Mouse (Mus musculus) fibroblast of lung, adult 2 months (primary cell): ENCODE measurements at regions not wholly inside any gene's neighbourhood (a gene's known extent, or its start where the extent isn't known, plus 50 kb on each side); places are given as distances from the start of the nearest gene placed in this dataset.
"Not testable (repeated sequence)": the region's sequence is repeated elsewhere in the genome, so short reads cannot be mapped to it uniquely, and the experiment has no call there.

Source experiments
- DNase-seq: peaks from one replicate; pipeline ENCODE4 v3.0.0-alpha.2; 2011; ENCODE audit warnings: low read depth

DNA sequence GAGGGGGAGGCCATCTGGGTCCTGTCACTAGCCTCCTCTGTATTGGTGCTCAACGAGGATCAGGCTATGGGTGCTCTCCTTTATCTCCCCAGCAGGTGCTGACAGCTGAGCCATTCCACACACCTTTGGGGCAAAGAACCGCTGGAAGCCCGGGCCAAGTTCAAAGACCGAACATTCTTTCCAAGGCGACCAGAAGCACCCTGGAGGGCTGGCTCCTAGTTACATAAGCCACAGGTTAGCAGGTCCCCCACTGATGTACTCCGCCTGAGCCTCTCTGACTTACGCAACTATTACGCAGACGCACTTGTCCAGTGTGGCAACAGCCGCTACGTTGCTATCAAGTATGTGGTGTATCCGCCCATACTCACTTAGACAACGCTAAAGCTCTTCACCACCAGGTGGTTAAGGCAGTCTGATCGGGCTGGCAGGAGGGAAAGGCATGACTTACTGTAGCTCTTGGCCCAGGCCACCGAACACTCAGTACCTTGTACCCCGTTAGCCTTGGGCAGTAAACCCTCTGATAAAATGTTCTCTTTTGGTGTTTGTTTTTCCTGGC, 69.2 kb downstream of the Gm33543 start:
- DNase-seq = peak; percentile 45

DNA sequence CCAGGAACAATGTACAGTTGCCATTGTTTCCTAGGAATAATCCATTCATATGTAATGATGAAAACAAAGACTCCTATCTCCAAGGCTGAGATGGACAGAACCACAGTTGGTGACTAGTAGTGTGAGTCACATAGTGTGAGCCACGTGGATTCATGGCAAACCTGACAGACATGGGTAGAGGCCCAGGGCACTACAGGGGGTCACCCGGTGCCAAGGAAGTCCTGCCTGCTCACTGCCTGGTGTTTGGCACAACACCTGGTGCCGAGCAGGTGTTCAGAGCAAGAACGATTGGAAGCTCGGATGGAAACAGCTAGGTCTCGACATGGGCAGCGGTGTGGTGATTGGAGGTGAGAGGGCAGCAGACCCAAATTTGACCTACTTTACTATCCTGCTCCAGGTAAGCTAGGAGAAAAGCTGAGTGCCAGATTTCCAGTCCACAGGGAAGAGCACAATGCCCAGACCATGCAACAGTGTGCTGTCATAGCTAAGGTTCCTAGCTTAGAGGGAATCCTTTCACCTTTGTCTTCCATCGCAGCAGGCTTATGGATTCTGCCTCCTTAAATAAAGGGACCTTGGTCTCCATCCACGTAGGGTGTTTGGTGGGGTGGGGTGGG, 69.8 kb downstream of the Gm33543 start:
- DNase-seq = no peak

GRCm38 (mm10) chr10:95768974-95769373, 73.8 kb downstream of the Gm33543 start:
- DNase-seq = no peak

- peak; percentile 50 for DNase-seq
Measured at GRCm38 (mm10) chr10:95767526-95768161, 75.1 kb downstream of the Gm33543 start.

- DNase-seq = no peak
Measured at GRCm38 (mm10) chr10:95764129-95764528, 78.6 kb downstream of the Gm33543 start.

DNA sequence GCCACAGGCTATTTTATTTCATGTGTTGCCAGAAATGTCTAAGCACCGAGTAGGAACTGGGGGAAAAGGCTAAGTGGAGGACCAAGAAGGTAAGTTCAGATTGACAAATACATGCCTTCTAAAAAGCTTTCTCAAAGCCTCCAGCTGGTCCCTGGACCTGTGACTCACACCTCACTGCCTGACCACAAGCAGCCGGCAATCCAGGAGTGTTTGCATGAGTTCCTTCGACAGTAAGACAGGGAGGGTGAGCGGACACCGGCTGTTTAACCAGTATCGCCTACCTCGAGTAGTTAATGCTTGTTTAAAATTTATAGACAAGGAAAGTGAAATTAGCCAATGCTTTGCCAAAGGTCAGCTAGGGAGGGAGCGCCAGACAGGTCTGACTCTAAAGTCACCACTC, 80.1 kb downstream of the Gm33543 start:
- DNase-seq = peak; percentile 70

DNA sequence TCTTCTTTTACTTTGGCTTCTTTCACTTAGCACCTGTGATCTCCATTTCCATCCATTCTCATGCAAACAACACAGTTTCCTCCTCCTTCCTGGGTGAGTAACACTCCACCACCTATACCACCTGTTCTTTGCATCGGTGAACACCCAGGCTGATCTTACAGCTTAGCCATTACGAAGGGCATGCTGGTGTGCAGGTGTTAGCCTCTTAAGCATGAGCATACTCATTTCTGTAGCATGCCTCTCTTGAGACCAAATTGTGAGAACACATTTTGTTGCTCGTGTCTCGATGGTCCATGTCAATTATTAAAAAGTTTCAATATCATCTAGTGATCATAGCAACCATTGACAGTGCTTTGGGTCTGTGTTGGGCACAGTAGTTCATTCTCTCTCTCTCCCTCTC, 80.8 kb downstream of the Gm33543 start:
- DNase-seq = no peak

DNA sequence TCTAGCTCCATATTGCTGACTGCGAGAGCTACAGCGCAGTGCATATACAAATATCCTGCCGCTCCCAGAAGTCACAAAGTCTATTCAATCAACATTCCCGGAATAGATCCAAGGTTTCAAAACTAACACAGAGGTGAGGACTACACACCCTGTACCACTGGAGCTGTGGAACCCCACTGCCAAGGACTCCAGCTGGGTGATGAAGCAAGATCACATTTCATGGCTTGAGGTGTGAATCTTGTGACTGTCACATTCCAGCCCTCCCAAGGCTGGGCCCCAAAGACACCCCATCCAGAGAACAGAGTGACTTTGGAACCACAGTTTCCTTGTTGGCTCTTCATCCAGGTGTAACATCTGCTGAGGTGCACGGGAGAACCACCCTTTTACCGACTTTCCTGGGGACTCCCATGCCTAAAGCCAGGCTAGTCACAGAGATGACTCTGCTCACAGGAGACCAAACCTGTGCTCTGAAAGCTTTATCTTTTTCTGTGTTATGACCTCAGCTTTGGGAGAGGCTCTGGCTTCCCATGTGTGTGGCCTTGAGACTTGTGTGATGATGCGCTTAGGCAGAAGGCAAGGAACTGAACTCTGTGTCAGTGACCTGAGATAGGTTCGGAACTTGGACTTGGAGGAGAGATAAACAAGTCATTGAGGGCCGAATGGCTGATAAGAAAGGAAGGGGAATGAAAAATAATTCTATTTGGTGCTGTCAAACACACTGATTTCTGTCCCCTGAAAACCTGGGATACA, 82.4 kb downstream of the Gm33543 start:
- no peak for DNase-seq

DNA sequence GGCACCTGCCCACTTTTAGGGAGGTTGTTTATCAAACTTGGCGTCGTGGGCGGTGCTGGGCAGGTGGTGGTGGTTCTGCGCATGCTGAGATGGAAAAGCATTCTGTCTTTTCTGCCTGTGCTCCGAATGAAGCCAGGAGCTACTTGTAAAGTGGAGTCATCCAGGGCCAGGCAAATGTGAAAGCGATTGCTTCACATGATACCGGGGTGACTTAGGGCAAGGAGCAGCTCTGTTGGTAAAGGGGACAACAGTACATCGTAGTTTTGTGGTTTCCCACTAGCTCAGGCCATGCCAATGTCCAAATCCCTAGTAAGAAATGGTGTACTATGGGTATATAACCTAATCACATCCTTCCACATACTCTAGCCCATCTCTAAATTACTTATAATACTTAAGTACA, 84.5 kb downstream of the Gm33543 start:
- DNase-seq = no peak

GRCm38 (mm10) chr10:95755429-95755828, 82.2 kb upstream of the Anapc15-ps start:
- DNase-seq = no peak

DNA sequence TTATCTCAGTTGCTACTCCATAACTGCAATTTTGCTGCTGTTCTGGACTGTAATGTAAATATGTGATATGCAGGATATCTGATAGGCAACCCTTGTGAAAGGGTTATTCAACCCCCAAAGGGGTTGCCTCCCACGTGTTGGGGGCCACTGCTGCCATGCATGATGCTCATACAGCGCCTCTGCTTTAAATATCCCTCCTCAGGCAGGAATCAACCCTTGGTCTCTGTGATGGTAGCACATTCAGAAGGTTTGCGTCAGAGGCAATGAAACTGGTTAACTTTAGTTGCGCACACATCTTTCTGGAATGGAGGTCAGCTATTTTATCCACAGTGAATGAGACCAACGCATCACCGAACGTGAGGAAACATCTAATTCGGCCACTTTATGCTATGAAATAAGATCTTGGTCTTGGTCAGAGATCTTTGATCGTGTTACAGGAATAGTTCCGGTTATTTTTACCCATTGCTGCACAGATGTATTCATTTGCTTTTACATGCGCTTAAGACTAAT, 80.2 kb upstream of the Anapc15-ps start:
- DNase-seq = no peak

- DNase-seq = no peak
Measured at GRCm38 (mm10) chr10:95748360-95748759, 75.1 kb upstream of the Anapc15-ps start.

- no peak for DNase-seq
Measured at GRCm38 (mm10) chr10:95747939-95748338, 74.7 kb upstream of the Anapc15-ps start.

- no peak for DNase-seq
Measured at GRCm38 (mm10) chr10:95745834-95746620, 72.8 kb upstream of the Anapc15-ps start.

DNA sequence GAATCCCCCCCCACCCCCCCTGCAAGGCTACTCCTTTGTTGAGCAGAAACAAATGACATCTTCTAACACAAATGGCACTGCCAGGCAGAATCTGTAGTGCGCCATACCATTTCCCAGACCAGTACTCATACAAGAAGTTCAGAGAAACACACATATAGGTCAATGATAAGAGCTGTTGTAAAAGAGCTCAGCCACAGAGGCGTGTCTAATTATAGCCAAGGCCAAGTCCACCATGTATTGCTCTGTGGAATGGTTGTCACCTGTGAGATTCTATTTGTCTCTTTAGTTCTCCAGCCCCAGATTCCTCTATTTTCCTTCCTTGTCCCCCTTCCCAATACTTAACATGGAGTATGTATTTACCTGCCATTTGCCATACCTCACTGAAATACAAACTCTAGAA, 72.0 kb upstream of the Anapc15-ps start:
- DNase-seq = no peak

- no peak for DNase-seq
Measured at GRCm38 (mm10) chr10:95743627-95744026, 70.4 kb upstream of the Anapc15-ps start.

DNA sequence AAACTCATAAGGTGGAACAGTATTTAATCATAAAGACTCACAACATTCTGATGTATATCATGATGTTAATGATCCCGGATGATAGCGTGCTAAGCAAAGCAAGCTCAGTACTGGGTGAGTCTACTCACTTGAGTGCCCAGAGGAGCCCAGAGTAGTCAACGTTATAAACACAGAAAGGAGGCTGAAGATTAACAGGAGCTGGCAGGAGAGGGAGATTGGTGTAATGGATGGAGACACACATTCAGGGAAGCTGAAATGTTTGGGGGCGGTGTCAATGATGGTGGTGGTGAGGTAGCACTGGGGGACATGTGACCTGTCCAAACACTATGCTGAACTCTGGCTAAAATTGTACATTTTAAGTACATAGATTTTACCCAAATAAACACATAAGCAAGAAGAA, 66.2 kb upstream of the Anapc15-ps start:
- DNase-seq = no peak

DNA sequence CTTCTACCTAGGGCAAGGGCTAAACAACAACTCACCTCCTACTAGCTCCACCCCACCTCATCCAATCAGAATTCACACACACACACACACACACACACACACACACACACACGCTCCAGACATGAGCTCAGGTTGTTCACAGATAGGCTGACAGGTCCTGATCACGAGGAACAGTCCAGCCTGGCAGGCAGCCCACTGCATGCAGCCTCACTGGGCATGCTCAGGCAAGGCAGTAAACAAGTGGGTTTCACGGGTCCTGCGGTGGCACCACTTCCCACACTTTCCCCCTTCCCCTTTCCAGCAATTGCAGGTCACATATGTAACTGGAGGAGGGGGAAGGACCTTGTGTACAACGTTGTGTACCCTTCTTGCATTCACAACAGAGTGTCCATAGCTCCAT, 63.5 kb upstream of the Anapc15-ps start:
- not testable (repeated sequence) for DNase-seq

- no peak for DNase-seq
Measured at GRCm38 (mm10) chr10:95731001-95731400, 57.8 kb upstream of the Anapc15-ps start.

GRCm38 (mm10) chr10:95729890-95730289, 56.6 kb upstream of the Anapc15-ps start:
- no peak for DNase-seq

GRCm38 (mm10) chr10:95725910-95726309, 52.7 kb upstream of the Anapc15-ps start:
- DNase-seq = peak; percentile 92

DNA sequence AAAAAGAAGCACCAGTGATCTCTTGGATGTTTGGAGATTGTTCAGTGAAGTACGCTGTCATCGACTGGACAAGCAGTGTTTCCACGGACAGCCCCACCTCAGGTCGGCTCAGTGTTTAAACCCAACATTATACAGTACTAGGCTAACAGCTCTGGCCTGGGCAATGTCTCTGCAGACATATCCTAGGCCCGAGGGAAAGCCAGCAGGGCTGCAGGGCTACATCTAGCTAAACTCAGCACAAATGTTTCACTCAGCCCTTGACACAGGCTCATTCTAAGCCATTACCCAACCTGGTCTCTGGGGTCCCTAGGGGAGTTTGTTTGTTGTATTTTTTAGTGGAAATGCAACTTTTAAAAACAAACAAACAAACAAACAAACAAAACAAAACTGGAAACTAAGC, 52.1 kb upstream of the Anapc15-ps start:
- DNase-seq = no peak
